Mouse (Mus musculus) stomach, embryonic 15.5 days (tissue): ENCODE data around the gene Dclk1. TPM values are rescaled to one million over a fixed set of nuclear protein-coding genes. Genes with fewer than 3 reads are reported as not detected.

Experiments used
- ATAC-seq: fragments of 200-750 bp; cut with Nextera tagmentation; 2 replicates; pipeline ENCODE4 v1.8.0; 2017; ENCODE audit warnings: low read depth, moderate number of reproducible peaks, moderate TSS enrichment; ENCODE audit not compliant: insufficient read depth, low FRiP score
- H3K27ac ChIP-seq: fragments of 300-500 bp; sonication (generic); 2 replicates; pipeline ENCODE4 v1.5.1; 2015; ENCODE audit warnings: mild to moderate bottlenecking, inconsistent platforms
- H3K27me3 ChIP-seq: fragments of 300-500 bp; sonication (generic); replicated peaks from 2 replicates; pipeline ENCODE4 v1.6.1; 2015; ENCODE audit warnings: inconsistent platforms
- H3K36me3 ChIP-seq: fragments of 300-500 bp; sonication (generic); 2 replicates; pipeline ENCODE4 v1.6.1; 2015; ENCODE audit warnings: inconsistent platforms
- H3K4me1 ChIP-seq: fragments of 300-500 bp; sonication (generic); 2 replicates; pipeline ENCODE4 v1.6.1; 2015; ENCODE audit warnings: inconsistent platforms
- H3K4me2 ChIP-seq: fragments of 300-500 bp; sonication (generic); 2 replicates; pipeline ENCODE4 v1.6.1; 2015; ENCODE audit warnings: mild to moderate bottlenecking, inconsistent platforms
- H3K4me3 ChIP-seq: fragments of 300-500 bp; sonication (generic); replicated peaks from 2 replicates; pipeline ENCODE4 v1.5.1; 2015; ENCODE audit warnings: inconsistent platforms
- H3K9ac ChIP-seq: fragments of 300-500 bp; sonication (generic); 2 replicates; pipeline ENCODE4 v1.6.1; 2015; ENCODE audit warnings: inconsistent platforms
- H3K9me3 ChIP-seq: fragments of 300-500 bp; sonication (generic); 2 replicates; pipeline ENCODE4 v1.6.1; 2016; ENCODE audit warnings: inconsistent platforms
- WGBS: fragments of 180-500 bp; shearing (Covaris S2); methylation state at CpG from one replicate; pipeline ENCODE4 v1.1.7; 2015; 5-methylcytosine and 5-hydroxymethylcytosine counted together
- polyA plus RNA-seq: library from polyadenylated mRNA; unstranded; fragments of >200 nt; fragmentation: Nextera tagmentation; extraction: Ambion mirVana; gene quantifications from 2 replicates; pipeline ENCODE4 v1.2.1, GENCODE M21; 2015

The Dclk1 gene
- polyA plus RNA-seq, 1 experiment from 2014 or later: 13.4 TPM

- Histone ChIP-seq H3K27me3 (no peaks in the 10 kb centered on the region), H3K4me3 (no peak overlapping the region), H3K4me1 (no peaks in the 10 kb centered on the region), H3K9me3 (no peaks in the 10 kb centered on the region), H3K36me3 (no peaks in the 10 kb centered on the region), H3K9ac (no peak overlapping the region), H3K27ac (no peak overlapping the region), H3K4me2 (no peak overlapping the region)
- ATAC-seq: no peak
Observed at GRCm38 (mm10) chr3:55305653-55306052, 63.5 kb downstream of the Dclk1 start.

GRCm38 (mm10) chr3:55307553-55308177, 65.5 kb downstream of the Dclk1 start:
- Histone ChIP-seq H3K4me2 (no peak overlapping the region), H3K9ac (no peak overlapping the region), H3K27ac (no peak overlapping the region), H3K27me3 (no peaks in the 10 kb centered on the region), H3K9me3 (no peaks in the 10 kb centered on the region), H3K4me1 (no peaks in the 10 kb centered on the region), H3K4me3 (no peak overlapping the region), H3K36me3 (no peaks in the 10 kb centered on the region)
- 56% methylated on average over 7 of the region's 7 CpGs for WGBS
- ATAC-seq: no peak; the same call in 1 of the 2 replicates

GRCm38 (mm10) chr3:55309961-55310360, 67.8 kb downstream of the Dclk1 start:
- no peak overlapping the region for H3K4me3 ChIP-seq
- ATAC-seq: no peak
- 70% methylated on average over 8 of the region's 8 CpGs for WGBS
- H3K4me1 ChIP-seq: no peaks in the 10 kb centered on the region
- no peak overlapping the region for H3K9ac ChIP-seq
- no peak overlapping the region for H3K4me2 ChIP-seq
- H3K36me3 ChIP-seq: no peaks in the 10 kb centered on the region
- no peaks in the 10 kb centered on the region for H3K27me3 ChIP-seq
- no peak overlapping the region for H3K27ac ChIP-seq
- H3K9me3 ChIP-seq: no peaks in the 10 kb centered on the region

GRCm38 (mm10) chr3:55315827-55316226, 73.7 kb downstream of the Dclk1 start:
- WGBS: 83% methylated on average over 8 of the region's 8 CpGs
- no peaks in the 10 kb centered on the region for H3K27me3 ChIP-seq
- H3K4me1 ChIP-seq: no peaks in the 10 kb centered on the region
- no peak overlapping the region for H3K4me2 ChIP-seq
- no peaks in the 10 kb centered on the region for H3K9me3 ChIP-seq
- ATAC-seq: no peak
- H3K9ac ChIP-seq: no peak overlapping the region
- no peak overlapping the region for H3K27ac ChIP-seq
- H3K4me3 ChIP-seq: no peak overlapping the region
- H3K36me3 ChIP-seq: no peaks in the 10 kb centered on the region

- H3K9ac ChIP-seq: no peak overlapping the region
- H3K27ac ChIP-seq: no peak overlapping the region
- H3K4me3 ChIP-seq: no peak overlapping the region
- no peaks in the 10 kb centered on the region for H3K36me3 ChIP-seq
- no peaks in the 10 kb centered on the region for H3K4me1 ChIP-seq
- H3K9me3 ChIP-seq: no peaks in the 10 kb centered on the region
- no peak overlapping the region for H3K4me2 ChIP-seq
- no peaks in the 10 kb centered on the region for H3K27me3 ChIP-seq
- ATAC-seq: no peak
- WGBS: 57% methylated on average over 1 of the region's 1 CpGs
Observed at GRCm38 (mm10) chr3:55318021-55318420, 75.9 kb downstream of the Dclk1 start.

- no peak for ATAC-seq
- H3K4me2 ChIP-seq: no peak overlapping the region
Observed at GRCm38 (mm10) chr3:55320572-55320971, 78.4 kb downstream of the Dclk1 start.

GRCm38 (mm10) chr3:55324029-55324428, 81.9 kb downstream of the Dclk1 start:
- no peak overlapping the region for H3K4me3 ChIP-seq
- H3K27me3 ChIP-seq: no peaks in the 10 kb centered on the region
- no peak for ATAC-seq
- H3K27ac ChIP-seq: no peak overlapping the region
- no peaks in the 10 kb centered on the region for H3K36me3 ChIP-seq
- no peak overlapping the region for H3K4me2 ChIP-seq
- no peaks in the 10 kb centered on the region for H3K4me1 ChIP-seq
- no peaks in the 10 kb centered on the region for H3K9me3 ChIP-seq
- no peak overlapping the region for H3K9ac ChIP-seq
- WGBS: 43% methylated on average over 1 of the region's 1 CpGs

More at GRCm38 (mm10) chr3:55320572-55320971, 78.4 kb downstream of the Dclk1 start:
- H3K9ac ChIP-seq: no peak overlapping the region
- H3K4me3 ChIP-seq: no peak overlapping the region
- WGBS: 92% methylated on average over 3 of the region's 3 CpGs
- H3K27me3 ChIP-seq: no peaks in the 10 kb centered on the region
- H3K4me1 ChIP-seq: no peaks in the 10 kb centered on the region
- no peak overlapping the region for H3K27ac ChIP-seq
- no peaks in the 10 kb centered on the region for H3K9me3 ChIP-seq
- no peaks in the 10 kb centered on the region for H3K36me3 ChIP-seq

- Histone ChIP-seq H3K27me3 (no peaks in the 10 kb centered on the region), H3K4me2 (no peak overlapping the region), H3K9me3 (no peaks in the 10 kb centered on the region), H3K27ac (no peak overlapping the region), H3K9ac (no peak overlapping the region), H3K36me3 (no peaks in the 10 kb centered on the region), H3K4me1 (no peaks in the 10 kb centered on the region), H3K4me3 (no peak overlapping the region)
- ATAC-seq: no peak
- WGBS: 91% methylated on average over 4 of the region's 4 CpGs
Observed at GRCm38 (mm10) chr3:55330496-55330895, 88.3 kb downstream of the Dclk1 start.

- no peak for ATAC-seq
Observed at GRCm38 (mm10) chr3:55331694-55332093, 89.5 kb downstream of the Dclk1 start.

GRCm38 (mm10) chr3:55333511-55333910, 91.3 kb downstream of the Dclk1 start:
- no peak overlapping the region for H3K27ac ChIP-seq
- 80% methylated on average over 3 of the region's 3 CpGs for WGBS
- H3K27me3 ChIP-seq: no peaks in the 10 kb centered on the region
- no peak overlapping the region for H3K4me3 ChIP-seq
- H3K4me2 ChIP-seq: no peak overlapping the region
- H3K4me1 ChIP-seq: no peaks in the 10 kb centered on the region
- H3K9ac ChIP-seq: no peak overlapping the region
- H3K9me3 ChIP-seq: no peaks in the 10 kb centered on the region
- no peaks in the 10 kb centered on the region for H3K36me3 ChIP-seq
- no peak for ATAC-seq

More at GRCm38 (mm10) chr3:55331694-55332093, 89.5 kb downstream of the Dclk1 start:
- Histone ChIP-seq H3K9me3 (no peaks in the 10 kb centered on the region), H3K4me3 (no peak overlapping the region), H3K9ac (no peak overlapping the region), H3K36me3 (no peaks in the 10 kb centered on the region), H3K4me2 (no peak overlapping the region), H3K4me1 (no peaks in the 10 kb centered on the region), H3K27ac (no peak overlapping the region), H3K27me3 (no peaks in the 10 kb centered on the region)

GRCm38 (mm10) chr3:55336895-55337294, 94.7 kb downstream of the Dclk1 start:
- no peak overlapping the region for H3K27ac ChIP-seq
- no peak overlapping the region for H3K4me2 ChIP-seq
- H3K27me3 ChIP-seq: no peaks in the 10 kb centered on the region
- H3K36me3 ChIP-seq: no peaks in the 10 kb centered on the region
- H3K9ac ChIP-seq: no peak overlapping the region
- no peak for ATAC-seq
- no peaks in the 10 kb centered on the region for H3K4me1 ChIP-seq
- 60% methylated on average over 11 of the region's 11 CpGs for WGBS
- no peak overlapping the region for H3K4me3 ChIP-seq
- H3K9me3 ChIP-seq: no peaks in the 10 kb centered on the region

- H3K27ac ChIP-seq: no peak overlapping the region
- no peak overlapping the region for H3K4me2 ChIP-seq
- H3K4me1 ChIP-seq: no peaks in the 10 kb centered on the region
- no peak overlapping the region for H3K4me3 ChIP-seq
- H3K27me3 ChIP-seq: no peaks in the 10 kb centered on the region
- no peaks in the 10 kb centered on the region for H3K36me3 ChIP-seq
- 85% methylated on average over 7 of the region's 7 CpGs for WGBS
- ATAC-seq: no peak
- no peak overlapping the region for H3K9ac ChIP-seq
- no peaks in the 10 kb centered on the region for H3K9me3 ChIP-seq
Observed at GRCm38 (mm10) chr3:55337671-55338070, 95.5 kb downstream of the Dclk1 start.

GRCm38 (mm10) chr3:55342445-55342844, 100.3 kb downstream of the Dclk1 start:
- Histone ChIP-seq H3K9ac (no peak overlapping the region), H3K4me3 (no peak overlapping the region), H3K4me1 (no peaks in the 10 kb centered on the region), H3K36me3 (no peaks in the 10 kb centered on the region), H3K27me3 (no peaks in the 10 kb centered on the region), H3K9me3 (no peaks in the 10 kb centered on the region), H3K27ac (no peak overlapping the region), H3K4me2 (no peak overlapping the region)
- no peak for ATAC-seq
- WGBS: 74% methylated on average over 4 of the region's 4 CpGs
